Mouse (Mus musculus) embryonic fibroblast, embryonic 13.5 days (primary cell): ENCODE results near the gene Efnb3.
"Not testable (repeated sequence)": the region's sequence is repeated elsewhere in the genome, so short reads cannot be mapped to it uniquely, and the experiment has no call there.

Experiments
- CTCF ChIP-seq: IDR thresholded peaks from 2 replicates; pipeline ENCODE4 v1.5.1; 2011; ENCODE audit warnings: mild to moderate bottlenecking, control low read depth, low read length, moderate library complexity, borderline replicate concordance; ENCODE audit not compliant: insufficient read depth
- POLR2A ChIP-seq: IDR thresholded peaks from 2 replicates; pipeline ENCODE4 v1.6.1; 2011; ENCODE audit warnings: low read depth, mild to moderate bottlenecking, control low read depth, low read length, moderate library complexity

GRCm38 (mm10) chr11:69530755-69531154 is 29.2 kb downstream of the Efnb3 start:
- not testable (repeated sequence) for TF ChIP-seq CTCF, POLR2A
